Mouse (Mus musculus) CH12.LX (cell line): ENCODE data around the gene Ppp1r14d. TPM values are rescaled to one million over a fixed set of nuclear protein-coding genes. Genes with fewer than 3 reads are reported as not detected.
A peak's percentile ranks its signal among the peaks of the same experiment; 100 is the strongest.

Experiments used
- DNase-seq: peaks from one replicate; pipeline ENCODE4 v3.0.0-alpha.2; 2013; ENCODE audit errors: extremely low read depth
- H3K27ac ChIP-seq: 2 replicates; pipeline ENCODE4 v1.5.1; 2012; ENCODE audit warnings: low read depth, mild to moderate bottlenecking, control low read depth, moderate library complexity; ENCODE audit not compliant: insufficient read depth
- H3K27me3 ChIP-seq: replicated peaks from 2 replicates; pipeline ENCODE3; 2012; ENCODE audit warnings: inconsistent platforms
- H3K36me3 ChIP-seq, 2 experiments: replicated peaks in 1 of 2; 2 replicates each; pipeline versions ENCODE3 to v1.6.1; 2012; ENCODE audit warnings: inconsistent platforms in 1 of 2, low read length in 1 of 2, mild to moderate bottlenecking in 1 of 2, mixed read lengths in 1 of 2, moderate library complexity in 1 of 2; ENCODE audit not compliant: control insufficient read depth in 1 of 2, insufficient read depth in 1 of 2
- H3K4me1 ChIP-seq, 2 experiments: 2 replicates each; pipeline ENCODE4 v1.6.1; 2012; ENCODE audit warnings: inconsistent platforms in 1 of 2, moderate library complexity in 1 of 2; ENCODE audit not compliant: insufficient read depth in 2 of 2, control insufficient read depth in 1 of 2
- H3K4me2 ChIP-seq: 2 replicates; pipeline ENCODE4 v1.6.1; 2012; ENCODE audit warnings: low read depth, mild to moderate bottlenecking, control low read depth; ENCODE audit not compliant: poor library complexity, insufficient read depth, severe bottlenecking
- H3K4me3 ChIP-seq, 3 experiments: fragments of 150-350 bp in 1 of 3; sonication (generic) in 1 of 3; replicated peaks in 1 of 3; 2 replicates each; pipeline versions ENCODE3 to v1.5.1; 2011 to 2012; ENCODE audit warnings: low read depth in 2 of 3, low read length in 2 of 3, mild to moderate bottlenecking in 2 of 3, moderate library complexity in 2 of 3, control low read depth in 1 of 3, improper control_type of control experiment in 1 of 3, inconsistent platforms in 1 of 3, mixed read lengths in 1 of 3; ENCODE audit not compliant: poor library complexity in 1 of 3
- H3K79me2 ChIP-seq: replicated peaks from 2 replicates; pipeline ENCODE4 v1.6.1; 2012; ENCODE audit warnings: mild to moderate bottlenecking, moderate library complexity; ENCODE audit not compliant: control insufficient read depth, poor library complexity, insufficient read depth, severe bottlenecking; ENCODE audit errors: extremely low read depth
- H3K9ac ChIP-seq: 2 replicates; pipeline ENCODE4 v1.6.1; 2012; ENCODE audit warnings: low read depth, mild to moderate bottlenecking, control low read depth, moderate library complexity; ENCODE audit not compliant: insufficient read depth
- H3K9me3 ChIP-seq: replicated peaks from 2 replicates; pipeline ENCODE3; 2012; ENCODE audit warnings: low read length, inconsistent platforms, mixed read lengths
- BHLHE40 ChIP-seq: IDR thresholded peaks from 2 replicates; pipeline ENCODE4 v1.6.1; 2011; ENCODE audit warnings: mild to moderate bottlenecking, low read depth, low read length, improper control_type of control experiment
- CHD2 ChIP-seq: IDR thresholded peaks from 2 replicates; pipeline ENCODE4 v1.6.1; 2011; ENCODE audit warnings: low read length, improper control_type of control experiment
- CTCF ChIP-seq, 2 experiments: IDR thresholded peaks in 1 of 2; conservative IDR thresholded peaks in 1 of 2; 2 replicates each; pipeline ENCODE4 v1.5.1; 2011 to 2012; ENCODE audit warnings: low read depth in 2 of 2, low read length in 2 of 2, improper control_type of control experiment in 1 of 2, inconsistent platforms in 1 of 2, mild to moderate bottlenecking in 1 of 2, moderate library complexity in 1 of 2
- E2F4 ChIP-seq: IDR thresholded peaks from 2 replicates; pipeline ENCODE4 v1.6.1; 2011; ENCODE audit warnings: low read depth, low read length, improper control_type of control experiment; ENCODE audit not compliant: insufficient replicate concordance
- ELF1 ChIP-seq: IDR thresholded peaks from 2 replicates; pipeline ENCODE4 v1.6.1; 2014; ENCODE audit warnings: low read depth, mild to moderate bottlenecking, inconsistent platforms, low read length, improper control_type of control experiment
- ETS1 ChIP-seq: conservative IDR thresholded peaks from 2 replicates; pipeline ENCODE4 v1.6.1; 2012; ENCODE audit warnings: low read depth, mild to moderate bottlenecking, inconsistent platforms, low read length, improper control_type of control experiment, moderate library complexity
- GABPA ChIP-seq: IDR thresholded peaks from 2 replicates; pipeline ENCODE4 v1.6.1; 2012; ENCODE audit warnings: low read depth, low read length, improper control_type of control experiment, inconsistent platforms; ENCODE audit not compliant: insufficient replicate concordance
- IRF4 ChIP-seq: IDR thresholded peaks from 2 replicates; pipeline ENCODE4 v1.6.1; 2014; ENCODE audit warnings: low read depth, mild to moderate bottlenecking, inconsistent platforms, low read length, improper control_type of control experiment
- KAT2A ChIP-seq: IDR thresholded peaks from 2 replicates; pipeline ENCODE4 v1.6.1; 2012; ENCODE audit warnings: low read length, improper control_type of control experiment, inconsistent platforms; ENCODE audit not compliant: insufficient replicate concordance
- MAFK ChIP-seq: IDR thresholded peaks from 2 replicates; pipeline ENCODE4 v1.6.1; 2011; ENCODE audit warnings: low read length, improper control_type of control experiment; ENCODE audit not compliant: insufficient replicate concordance
- MEF2A ChIP-seq: IDR thresholded peaks from 2 replicates; pipeline ENCODE4 v1.6.1; 2014; ENCODE audit warnings: low read depth, mild to moderate bottlenecking, inconsistent platforms, low read length, improper control_type of control experiment, borderline replicate concordance
- MXI1 ChIP-seq: IDR thresholded peaks from 2 replicates; pipeline ENCODE4 v1.6.1; 2011; ENCODE audit warnings: mild to moderate bottlenecking, low read depth, low read length, improper control_type of control experiment
- MYC ChIP-seq: IDR thresholded peaks from 2 replicates; pipeline ENCODE4 v1.6.1; 2011; ENCODE audit warnings: low read depth, mild to moderate bottlenecking, improper control_type of control experiment, low read length
- NELFE ChIP-seq: IDR thresholded peaks from 2 replicates; pipeline ENCODE4 v1.6.1; 2011; ENCODE audit warnings: low read depth, low read length, improper control_type of control experiment
- POLR2A ChIP-seq: IDR thresholded peaks from 2 replicates; pipeline ENCODE4 v1.6.1; 2011; ENCODE audit warnings: low read depth, mild to moderate bottlenecking, improper control_type of control experiment, low read length
- RAD21 ChIP-seq: IDR thresholded peaks from 2 replicates; pipeline ENCODE4 v1.6.1; 2011; ENCODE audit warnings: low read depth, mild to moderate bottlenecking, low read length, improper control_type of control experiment, moderate library complexity
- SMC3 ChIP-seq: IDR thresholded peaks from 2 replicates; pipeline ENCODE4 v1.6.1; 2011; ENCODE audit warnings: low read depth, low read length, improper control_type of control experiment
- TCF12 ChIP-seq: IDR thresholded peaks from 2 replicates; pipeline ENCODE4 v1.6.1; 2014; ENCODE audit warnings: low read depth, mild to moderate bottlenecking, inconsistent platforms, low read length, improper control_type of control experiment
- UBTF ChIP-seq: IDR thresholded peaks from 2 replicates; pipeline ENCODE4 v1.6.1; 2012; ENCODE audit warnings: low read depth, mild to moderate bottlenecking, inconsistent platforms, low read length, improper control_type of control experiment, moderate library complexity
- ZMIZ1 ChIP-seq: IDR thresholded peaks from 2 replicates; pipeline ENCODE4 v1.6.1; 2012; ENCODE audit warnings: low read depth, mild to moderate bottlenecking, inconsistent platforms, low read length, improper control_type of control experiment
- dilution Hi-C: fragments of 300-500 bp; cut with MboI; formaldehyde crosslinking; loops from 2 replicates; pipeline ENCODE4 v1.14.3; 2020; ENCODE audit warnings: low sequenced_read_pairs; ENCODE audit not compliant: extremely low pct_unique_long_range_greater_than_20kb, extremely low pct_ligation_motif_present
- in situ Hi-C: fragments of 300-500 bp; cut with MboI; formaldehyde crosslinking; loops from 3 replicates; pipeline ENCODE4 v1.14.3; 2019; ENCODE audit warnings: low sequenced_read_pairs, low pct_ligation_motif_present, low pct_unique_long_range_greater_than_20kb, mixed read lengths
- polyA plus RNA-seq: library from polyadenylated mRNA; unstranded; fragments of >175 nt; gene quantifications from 2 replicates; pipeline ENCODE4 v1.2.1, GENCODE M21; 2012; ENCODE audit warnings: low read depth; ENCODE audit not compliant: insufficient read length
- total RNA-seq, 2 experiments: library from RNA; depleted of rRNA; stranded (reverse); fragments of 300-350 nt in 1 of 2; fragments of >200 nt in 1 of 2; gene quantifications; 2 replicates each; pipeline ENCODE4 v1.2.3; 2012 to 2014

Gene Ppp1r14d
- total and polyA plus RNA-seq, 3 experiments = not detected

- TF ChIP-seq ELF1 (peak; percentile 69), ETS1 (peak; percentile 30; the same call in 1 of the 2 replicates), KAT2A (no peak), RAD21 (no peak), BHLHE40 (no peak), CHD2 (no peak), UBTF (no peak), POLR2A (peak; percentile 53), MEF2A (peak; percentile 26; the same call in 1 of the 2 replicates), CTCF (conservative IDR thresholded peaks at IDR 0.05 in 1 of 2, IDR thresholded peaks at IDR 0.05 in 1 of 2; ENCODE audit: low read depth in 2 of 2, low read length in 2 of 2) (no peak), SMC3 (no peak), IRF4 (peak; percentile 55), TCF12 (peak; percentile 35; the same call in 1 of the 2 replicates), MAFK (no peak), MXI1 (no peak), NELFE (no peak), MYC (0 out of 2 replicates have a peak, but pooled peaks have one; percentile 24), GABPA (no peak)
- Histone ChIP-seq H3K9me3 (peaks cover 5% of the 10 kb centered on the region), H3K4me3 (peak overlapping the region; percentile 54 to 57 (median 57)), H3K9ac (peak overlapping the region; percentile 62), H3K27me3 (no peaks in the 10 kb centered on the region), H3K27ac (peak overlapping the region; percentile 93), H3K79me2 (no peaks in the 10 kb centered on the region; the same call in 1 of the 2 replicates), H3K4me1 (peaks cover 39 to 90% of the 10 kb centered on the region in 2 experiments), H3K4me2 (peak overlapping the region; percentile 85), H3K36me3 (peaks cover 18 to 35% of the 10 kb centered on the region in 2 experiments)
- in situ Hi-C loops (loop anchor here (25.0 kb wide), 2 partner anchors 288 to 413 kb away; partner anchors contain the start of genes Ccdc9b and Phgr1), dilution Hi-C loops (no loop called here)
- DNase-seq = peak; percentile 52
These were observed 54.1 kb downstream of the Ppp1r14d start for GRCm38 (mm10) chr2:119175614-119176013.

- in situ Hi-C loops = loop anchor here (25.0 kb wide), 2 partner anchors 288 to 413 kb away; partner anchors contain the start of genes Ccdc9b and Phgr1
These were observed 54.8 kb downstream of the Ppp1r14d start for GRCm38 (mm10) chr2:119174866-119175265.

More at GRCm38 (mm10) chr2:119174866-119175265, 54.8 kb downstream of the Ppp1r14d start:
- Histone ChIP-seq H3K79me2 (no peaks in the 10 kb centered on the region; the same call in 1 of the 2 replicates), H3K4me2 (peak overlapping the region; percentile 85), H3K4me1 (peaks cover 42 to 95% of the 10 kb centered on the region in 2 experiments), H3K27ac (peak overlapping the region; percentile 93), H3K9me3 (peaks cover 5% of the 10 kb centered on the region), H3K4me3 (peak overlapping the region; percentile 54 to 57 (median 57)), H3K36me3 (peaks cover 10 to 28% of the 10 kb centered on the region in 2 experiments), H3K27me3 (no peaks in the 10 kb centered on the region), H3K9ac (peak overlapping the region; percentile 62)
- no peak for DNase-seq
- TF ChIP-seq ZMIZ1 (no peak), E2F4 (no peak), ELF1 (no peak), MAFK (no peak)
- dilution Hi-C loops = no loop called here
